Mouse (Mus musculus) activated CD4-positive, CD25-positive, alpha-beta regulatory T cell, adult 9 weeks (primary cell): Measurements from ENCODE around the gene Tmem170b. TPM values are rescaled to one million over a fixed set of nuclear protein-coding genes. Genes with fewer than 3 reads are reported as not detected.

Source experiments
- polyA plus RNA-seq: library from polyadenylated mRNA; unstranded; fragments of 100-300 nt; shearing (Covaris generic); gene quantifications from one replicate; pipeline ENCODE4 v1.2.1, GENCODE M21; 2017

Tmem170b gene
- 6.6 TPM for polyA plus RNA-seq

DNA sequence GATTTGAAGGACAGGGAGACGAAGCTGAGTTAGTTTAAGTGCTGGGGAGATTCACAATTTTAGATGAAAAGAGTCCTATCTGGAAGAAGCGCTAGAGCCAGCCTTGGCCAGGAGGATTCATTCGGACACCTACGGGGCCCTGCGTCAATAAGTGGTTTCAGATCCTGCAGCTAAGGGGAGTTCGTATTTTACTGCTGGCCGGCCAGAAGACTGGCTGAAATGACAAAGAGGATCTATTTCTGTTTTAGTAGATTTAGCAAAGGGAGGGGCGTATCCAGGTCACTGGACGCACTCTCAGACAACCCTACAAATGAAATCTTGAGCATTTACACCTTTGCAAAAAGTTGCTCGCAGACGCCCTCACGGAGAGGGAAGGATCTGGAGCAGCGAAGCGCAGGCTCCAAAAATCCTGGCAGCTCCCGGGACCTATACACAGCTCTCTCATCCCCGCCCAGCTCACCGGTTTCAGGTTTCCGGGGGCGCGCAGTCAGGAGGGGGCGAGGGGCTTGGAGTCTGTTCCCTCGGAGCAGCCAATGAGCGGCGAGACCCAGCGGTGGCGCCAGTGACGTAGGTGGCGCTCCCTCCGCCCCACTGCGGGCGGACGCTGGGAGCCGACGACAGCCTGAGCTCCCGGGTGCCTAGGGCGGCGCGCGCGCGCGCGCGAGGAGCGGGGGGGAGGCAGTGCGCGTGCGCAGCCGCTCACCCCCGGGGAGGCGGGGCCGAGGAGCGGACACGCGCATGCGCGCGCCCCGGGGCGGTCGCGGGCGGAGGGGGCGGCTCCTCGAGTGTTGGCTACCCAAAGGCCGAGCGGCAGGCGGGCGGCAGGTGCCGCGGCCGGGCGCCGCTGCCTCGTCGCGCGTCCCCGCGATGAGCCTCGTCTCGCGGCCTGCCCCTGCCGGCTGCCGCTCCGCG, at the start of gene Tmem170b:
Tmem170b (plus strand) TSS at position 809 of the 912 bp plus-strand sequence.

Other genes starting within 250 kb of the Tmem170b start
- 160 TPM for gene Nedd9, start 118.5 kb upstream of the Tmem170b start, polyA plus RNA-seq
- gene Adtrp, start 241.8 kb downstream of the Tmem170b start, polyA plus RNA-seq = not detected